Mouse (Mus musculus) brain, embryonic 14.5 days (tissue): ENCODE measurements around the gene Lrrc61.

Experiments used
- CTCF ChIP-seq: fragments of 200-500 bp; IDR thresholded peaks from 2 replicates; pipeline ENCODE4 v1.5.1; 2012; ENCODE audit warnings: inconsistent platforms, mild to moderate bottlenecking, moderate library complexity, borderline replicate concordance; ENCODE audit not compliant: insufficient read depth, insufficient read length; ENCODE audit errors: extremely low read depth
- POLR2A ChIP-seq: fragments of 200-500 bp; IDR thresholded peaks from 2 replicates; pipeline ENCODE4 v1.6.1; 2012; ENCODE audit warnings: mild to moderate bottlenecking, inconsistent platforms, borderline replicate concordance; ENCODE audit not compliant: poor library complexity, insufficient read depth, insufficient read length, severe bottlenecking; ENCODE audit errors: extremely low read depth

- TF ChIP-seq POLR2A (no peak; the same call in 1 of the 2 replicates), CTCF (no peak)
Observed at GRCm38 (mm10) chr6:48594043-48594738, 39.6 kb downstream of the Lrrc61 start.
